Mouse (Mus musculus) embryonic fibroblast, embryonic 13.5 days (primary cell): ENCODE results near the gene Garem2.
"Not testable (repeated sequence)": the region's sequence is repeated elsewhere in the genome, so short reads cannot be mapped to it uniquely, and the experiment has no call there.

Experiments
- CTCF ChIP-seq: IDR thresholded peaks from 2 replicates; pipeline ENCODE4 v1.5.1; 2011; ENCODE audit warnings: mild to moderate bottlenecking, control low read depth, low read length, moderate library complexity, borderline replicate concordance; ENCODE audit not compliant: insufficient read depth
- POLR2A ChIP-seq: IDR thresholded peaks from 2 replicates; pipeline ENCODE4 v1.6.1; 2011; ENCODE audit warnings: low read depth, mild to moderate bottlenecking, control low read depth, low read length, moderate library complexity

DNA sequence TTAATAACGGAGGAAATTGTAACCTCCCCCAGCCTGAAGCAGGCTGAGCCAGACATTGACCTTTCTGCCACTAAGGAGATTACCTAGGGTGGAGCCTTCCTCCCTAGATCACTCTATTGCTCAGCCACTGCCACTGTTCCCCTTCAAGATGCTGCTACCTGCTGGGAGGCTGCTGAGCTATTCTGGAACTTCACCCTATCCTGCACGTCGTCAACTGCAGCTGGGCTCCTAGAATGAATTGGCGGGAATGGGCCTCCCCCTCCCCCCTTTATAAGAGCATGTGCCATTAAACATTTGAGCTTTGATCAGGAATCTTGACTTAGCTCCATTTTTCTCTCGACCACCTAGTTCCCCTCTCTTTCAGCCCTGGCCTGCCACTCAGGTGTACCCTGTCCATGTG lies 45.4 kb upstream of the Garem2 start:
- TF ChIP-seq CTCF, POLR2A: not testable (repeated sequence)
